Mouse (Mus musculus) left cerebral cortex, adult 8-10 months (tissue): ENCODE data around the gene Rdm1. TPM values are rescaled to one million over a fixed set of nuclear protein-coding genes. Genes with fewer than 3 reads are reported as not detected.
A peak's percentile ranks its signal among the peaks of the same experiment; 100 is the strongest.
"Not testable (repeated sequence)": the region's sequence is repeated elsewhere in the genome, so short reads cannot be mapped to it uniquely, and the experiment has no call there.

Experiments used
- DNase-seq, 2 experiments: peaks; one replicate each; pipeline ENCODE4 v3.0.0; 2022; ENCODE audit warnings: low spot score in 2 of 2
- total RNA-seq, 4 experiments: library from RNA; stranded (reverse); gene quantifications; 2 replicates each; pipeline ENCODE4 v1.2.4; 2022

The Rdm1 gene
- 10 to 100 TPM in 2 of 4 experiments, 1 to 10 TPM in 2; 7.8 to 11.5 (median 9.5) TPM for total RNA-seq

- peak; percentile 50 to 74 for DNase-seq
Measured at GRCm38 (mm10) chr11:101626995-101627856, at the start of gene Rdm1. Gene Rdm1 (plus strand): TSS chr11:101627195.

- no peak for DNase-seq
Measured at GRCm38 (mm10) chr11:101581081-101581764, 45.8 kb upstream of the Rdm1 start.

GRCm38 (mm10) chr11:101582054-101583035 is 44.6 kb upstream of the Rdm1 start, which contains the start of gene Tmem106a:
Gene Tmem106a (plus strand): TSS chr11:101582242.
- DNase-seq: no peak

GRCm38 (mm10) chr11:101583205-101583604 is 43.8 kb upstream of the Rdm1 start:
- no peak for DNase-seq

- DNase-seq: not testable (repeated sequence)
Measured at GRCm38 (mm10) chr11:101585031-101585430, 42.0 kb upstream of the Rdm1 start.

- no peak for DNase-seq
Measured at GRCm38 (mm10) chr11:101585805-101586204, 41.2 kb upstream of the Rdm1 start.

- DNase-seq: peak in 1 of 2 experiments; percentile 75
Measured at GRCm38 (mm10) chr11:101587676-101588075, 39.3 kb upstream of the Rdm1 start.

GRCm38 (mm10) chr11:101588868-101589267 is 38.1 kb upstream of the Rdm1 start:
- no peak for DNase-seq

GRCm38 (mm10) chr11:101589444-101589843 is 37.6 kb upstream of the Rdm1 start:
- no peak for DNase-seq

- no peak for DNase-seq
Measured at GRCm38 (mm10) chr11:101589989-101590624, 36.9 kb upstream of the Rdm1 start.

GRCm38 (mm10) chr11:101599156-101599555 is 27.8 kb upstream of the Rdm1 start, which contains the start of gene Gm11634:
Gene Gm11634 (minus strand): TSS chr11:101599256.
- DNase-seq: no peak

- no peak for DNase-seq
Measured at GRCm38 (mm10) chr11:101602491-101602890, 24.5 kb upstream of the Rdm1 start.

- DNase-seq: no peak
Measured at GRCm38 (mm10) chr11:101604116-101604515, 22.9 kb upstream of the Rdm1 start.

GRCm38 (mm10) chr11:101604531-101605453 is 22.2 kb upstream of the Rdm1 start:
- not testable (repeated sequence) for DNase-seq

GRCm38 (mm10) chr11:101607134-101607533 is 19.9 kb upstream of the Rdm1 start:
- not testable (repeated sequence) for DNase-seq

- no peak for DNase-seq
Measured at GRCm38 (mm10) chr11:101610445-101610844, 16.6 kb upstream of the Rdm1 start.

GRCm38 (mm10) chr11:101613596-101613995 is 13.4 kb upstream of the Rdm1 start:
- DNase-seq: no peak

- no peak for DNase-seq
Measured at GRCm38 (mm10) chr11:101614116-101614515, 12.9 kb upstream of the Rdm1 start.

- no peak for DNase-seq
Measured at GRCm38 (mm10) chr11:101615380-101615779, 11.6 kb upstream of the Rdm1 start.
